ENCODE assay signal across 8 mouse cellular contexts in genomic region chr19:44146568-44146879, GRCm38 (mm10). TPM values are rescaled to one million over a fixed set of nuclear protein-coding genes. Genes with fewer than 3 reads are reported as not detected.
A peak's percentile ranks its signal among the peaks of the same experiment; 100 is the strongest.
DNase-seq lines count a peak whose midpoint lies in the region; ATAC-seq lines count a peak whose summit lies in the region.

No protein-coding gene starts in this region.

- peak overlapping the region; percentile 73 for H3K4me3 ChIP-seq in kidney, embryonic 14.5 days (ENCODE audit: low read length)
- peak overlapping the region; percentile 81 for H3K4me3 ChIP-seq in brown adipose tissue, adult 24 weeks (ENCODE audit: insufficient read depth, low read depth, low read length)
- H3K4me3 ChIP-seq in hindbrain, embryonic 14.5 days (replicated peaks; ENCODE audit: low read length) = peak overlapping the region; percentile 56
- H3K4me3 ChIP-seq in midbrain, embryonic 14.5 days (replicated peaks; ENCODE audit: low read depth, low read length) = peak overlapping the region; percentile 67

- peaks cover 20% of the 10 kb centered on the region for H3K36me3 ChIP-seq in kidney, embryonic 14.5 days (ENCODE audit: control insufficient read depth, insufficient read depth, low read length)
- H3K36me3 ChIP-seq in hindbrain, embryonic 14.5 days (replicated peaks; ENCODE audit: control insufficient read depth, insufficient read depth) = peaks cover 32% of the 10 kb centered on the region
- H3K36me3 ChIP-seq in midbrain, embryonic 14.5 days (ENCODE audit: control insufficient read depth, insufficient read depth, low read length) = peaks cover 23% of the 10 kb centered on the region

- no peaks in the 10 kb centered on the region; the same call in 1 of the 2 replicates for H3K27me3 ChIP-seq in kidney, embryonic 14.5 days (ENCODE audit: control insufficient read depth, insufficient read depth, low read length)
- no peaks in the 10 kb centered on the region; the same call in 1 of the 2 replicates for H3K27me3 ChIP-seq in hindbrain, embryonic 14.5 days (ENCODE audit: control insufficient read depth, insufficient read depth, low read length)
- H3K27me3 ChIP-seq in midbrain, embryonic 14.5 days (ENCODE audit: control insufficient read depth, insufficient read depth, low read length) = no peaks in the 10 kb centered on the region

- WGBS in kidney, embryonic 14.5 days = 65% methylated on average over 9 of the region's 9 CpGs
- WGBS in hindbrain, embryonic 14.5 days = 68% methylated on average over 9 of the region's 9 CpGs
- whole genome bisulfite sequencing in midbrain, embryonic 14.5 days = 61% methylated on average over 9 of the region's 9 CpGs

- ATAC-seq in kidney, embryonic 14.5 days (ENCODE audit: low FRiP score, low TSS enrichment) = peak; percentile 48
- peak; percentile 53 for ATAC-seq in hindbrain, embryonic 14.5 days (ENCODE audit: low FRiP score)
- ATAC-seq in midbrain, embryonic 14.5 days (ENCODE audit: low FRiP score, low TSS enrichment) = peak; percentile 40; the same call in 1 of the 2 replicates

- peak overlapping the region; percentile 75 for H3K4me2 ChIP-seq in kidney, embryonic 14.5 days (replicated peaks; ENCODE audit: low read depth, low read length)
- peak overlapping the region; percentile 73 for H3K4me2 ChIP-seq in hindbrain, embryonic 14.5 days (replicated peaks)
- peak overlapping the region; percentile 60 for H3K4me2 ChIP-seq in midbrain, embryonic 14.5 days (ENCODE audit: low read length)

- intact Hi-C loops in left cerebral cortex, postnatal 25 days (cut with DNase I) = loop anchor here (5.0 kb wide), 2 partner anchors 156 to 391 kb away; no protein-coding TSS in a partner anchor

- peak overlapping the region; percentile 69; the same call in 1 of the 2 replicates for H3K9ac ChIP-seq in kidney, embryonic 14.5 days (ENCODE audit: low read depth, low read length)
- peak overlapping the region; percentile 55 for H3K9ac ChIP-seq in hindbrain, embryonic 14.5 days
- peak overlapping the region; percentile 75 for H3K9ac ChIP-seq in midbrain, embryonic 14.5 days (replicated peaks; ENCODE audit: low read length)

- no peak overlapping the region for H3K27ac ChIP-seq in kidney, embryonic 14.5 days (ENCODE audit: low read depth, low read length)
- no peak overlapping the region for H3K27ac ChIP-seq in brown adipose tissue, adult 24 weeks (replicated peaks; ENCODE audit: low read depth, low read length)
- peak overlapping the region; percentile 46 for H3K27ac ChIP-seq in hindbrain, embryonic 14.5 days
- H3K27ac ChIP-seq in midbrain, embryonic 14.5 days (replicated peaks; ENCODE audit: low read depth, low read length) = peak overlapping the region; percentile 66

- no peaks in the 10 kb centered on the region; the same call in 1 of the 2 replicates for H3K9me3 ChIP-seq in kidney, embryonic 14.5 days (ENCODE audit: control insufficient read depth, low read length)
- no peaks in the 10 kb centered on the region for H3K9me3 ChIP-seq in hindbrain, embryonic 14.5 days (ENCODE audit: control insufficient read depth, low read length)
- H3K9me3 ChIP-seq in midbrain, embryonic 14.5 days (ENCODE audit: control insufficient read depth, low read length) = no peaks in the 10 kb centered on the region

- no peak for DNase-seq in kidney, postnatal 10 days
- DNase-seq in hindbrain, embryonic 14.5 days (ENCODE audit: low spot score) = no peak
- no peak for DNase-seq in midbrain, embryonic 14.5 days
- no peak for DNase-seq in left cerebral cortex, postnatal 25 days (ENCODE audit: low spot score in 2 of 2)
- no peak for DNase-seq in retina, embryonic 14.5 days (ENCODE audit: low spot score)
- no peak for DNase-seq in layer of hippocampus, adult 18-20 months (ENCODE audit: low spot score in 2 of 2)

- H3K4me1 ChIP-seq in kidney, embryonic 14.5 days (ENCODE audit: control insufficient read depth, insufficient read depth, low read length) = peaks cover 8% of the 10 kb centered on the region
- no peaks in the 10 kb centered on the region for H3K4me1 ChIP-seq in brown adipose tissue, adult 24 weeks (ENCODE audit: control insufficient read depth, insufficient read depth, insufficient read length, low read length)
- peaks cover 17% of the 10 kb centered on the region; the same call in 1 of the 2 replicates for H3K4me1 ChIP-seq in hindbrain, embryonic 14.5 days (replicated peaks; ENCODE audit: control insufficient read depth, insufficient read depth, low read length)
- peaks cover 13% of the 10 kb centered on the region for H3K4me1 ChIP-seq in midbrain, embryonic 14.5 days (ENCODE audit: control insufficient read depth, insufficient read depth, low read length)

RNA-seq across cellular contexts. Expression of gene Bloc1s2, which starts 0.3 kb away (rescaled TPM):
- polyA plus RNA-seq in kidney, embryonic 14.5 days (2014; fragmentation: Nextera tagmentation; extraction: Ambion mirVana) = 95.1 and 117 TPM in 2 replicates
- polyA plus RNA-seq in brown adipose tissue, adult 24 weeks (2012; ENCODE audit: insufficient read depth, insufficient read length, missing spikeins) = 7.2 and 12.6 TPM in 2 replicates
- polyA plus RNA-seq in hindbrain, embryonic 14.5 days (2014; fragmentation: Nextera tagmentation; extraction: Ambion mirVana) = 164 and 173 TPM in 2 replicates
- polyA plus RNA-seq in midbrain, embryonic 14.5 days (2014; fragmentation: Nextera tagmentation; extraction: Ambion mirVana) = 166 and 176 TPM in 2 replicates
- total RNA-seq in left cerebral cortex, postnatal 25 days (2021) = 10 to 100 TPM; 62.9 to 65.0 TPM
- total RNA-seq in layer of hippocampus, adult 18-20 months (2021) = 10 to 100 TPM; 58.8 to 60.8 TPM

RNA-seq across cellular contexts. Expression of gene Cwf19l1, which starts 10.8 kb away (rescaled TPM):
- 26.2 and 39.2 TPM in 2 replicates for polyA plus RNA-seq in kidney, embryonic 14.5 days (2014; fragmentation: Nextera tagmentation; extraction: Ambion mirVana)
- polyA plus RNA-seq in brown adipose tissue, adult 24 weeks (2012; ENCODE audit: insufficient read depth, insufficient read length, missing spikeins) = 9.9 and 11.9 TPM in 2 replicates
- 29.7 and 36.6 TPM in 2 replicates for polyA plus RNA-seq in hindbrain, embryonic 14.5 days (2014; fragmentation: Nextera tagmentation; extraction: Ambion mirVana)
- polyA plus RNA-seq in midbrain, embryonic 14.5 days (2014; fragmentation: Nextera tagmentation; extraction: Ambion mirVana) = 31.2 and 38.4 TPM in 2 replicates
- total RNA-seq in left cerebral cortex, postnatal 25 days (2021) = 10 to 100 TPM; 17.5 to 18.2 TPM
- 10 to 100 TPM; 20.6 to 21.3 TPM for total RNA-seq in layer of hippocampus, adult 18-20 months (2021)

RNA-seq across cellular contexts. Expression of gene Chuk, which starts 39.2 kb away (rescaled TPM):
- polyA plus RNA-seq in kidney, embryonic 14.5 days (2014; fragmentation: Nextera tagmentation; extraction: Ambion mirVana) = 39.1 and 54.6 TPM in 2 replicates
- polyA plus RNA-seq in brown adipose tissue, adult 24 weeks (2012; ENCODE audit: insufficient read depth, insufficient read length, missing spikeins) = 23.7 and 24.3 TPM in 2 replicates
- 48.3 and 52.5 TPM in 2 replicates for polyA plus RNA-seq in hindbrain, embryonic 14.5 days (2014; fragmentation: Nextera tagmentation; extraction: Ambion mirVana)
- 59.2 and 60.1 TPM in 2 replicates for polyA plus RNA-seq in midbrain, embryonic 14.5 days (2014; fragmentation: Nextera tagmentation; extraction: Ambion mirVana)
- total RNA-seq in left cerebral cortex, postnatal 25 days (2021) = 10 to 100 TPM; 42.2 to 54.8 TPM
- total RNA-seq in layer of hippocampus, adult 18-20 months (2021) = 10 to 100 TPM; 39.3 to 40.9 TPM

RNA-seq across cellular contexts. Expression of gene Pkd2l1, which starts 45.7 kb away (rescaled TPM):
- 0.06 TPM in 1 of 2 replicates, not detected in the other for polyA plus RNA-seq in kidney, embryonic 14.5 days (2014; fragmentation: Nextera tagmentation; extraction: Ambion mirVana)
- not detected in 2 replicates for polyA plus RNA-seq in brown adipose tissue, adult 24 weeks (2012; ENCODE audit: insufficient read depth, insufficient read length, missing spikeins)
- polyA plus RNA-seq in hindbrain, embryonic 14.5 days (2014; fragmentation: Nextera tagmentation; extraction: Ambion mirVana) = 0.43 and 0.51 TPM in 2 replicates
- not detected in 2 replicates for polyA plus RNA-seq in midbrain, embryonic 14.5 days (2014; fragmentation: Nextera tagmentation; extraction: Ambion mirVana)
- total RNA-seq in left cerebral cortex, postnatal 25 days (2021) = under 1 TPM; 0.14 to 0.16 TPM
- total RNA-seq in layer of hippocampus, adult 18-20 months (2021) = under 1 TPM; 0.25 to 0.30 TPM

RNA-seq across cellular contexts. Expression of gene Scd3, which starts 56.5 kb away (rescaled TPM):
- polyA plus RNA-seq in kidney, embryonic 14.5 days (2014; fragmentation: Nextera tagmentation; extraction: Ambion mirVana) = 0.12 and 0.96 TPM in 2 replicates
- 2.2 and 6.0 TPM in 2 replicates for polyA plus RNA-seq in brown adipose tissue, adult 24 weeks (2012; ENCODE audit: insufficient read depth, insufficient read length, missing spikeins)
- polyA plus RNA-seq in hindbrain, embryonic 14.5 days (2014; fragmentation: Nextera tagmentation; extraction: Ambion mirVana) = 4.2 and 5.4 TPM in 2 replicates
- 4.4 and 4.5 TPM in 2 replicates for polyA plus RNA-seq in midbrain, embryonic 14.5 days (2014; fragmentation: Nextera tagmentation; extraction: Ambion mirVana)
- 1 to 10 TPM; 2.2 to 3.2 TPM for total RNA-seq in left cerebral cortex, postnatal 25 days (2021)
- total RNA-seq in layer of hippocampus, adult 18-20 months (2021) = 1 to 10 TPM; 2.4 to 3.3 TPM

Comparison
In these comparisons a context has a peak if more than half of its experiments do, and no peak if none do; other contexts are left out.
1. H3K27ac ChIP-seq: peak in hindbrain, embryonic 14.5 days (single experiment) and midbrain, embryonic 14.5 days (single experiment); none in kidney, embryonic 14.5 days (single experiment) and brown adipose tissue, adult 24 weeks (single experiment).
2. Peak in every context shown above with its lines, with median percentiles within 50 percentile points of each other: ATAC-seq, H3K4me2 ChIP-seq, H3K4me3 ChIP-seq and H3K9ac ChIP-seq.